Mouse (Mus musculus): ENCODE results near the gene Tmem40. TPM values are rescaled to one million over a fixed set of nuclear protein-coding genes. Genes with fewer than 3 reads are reported as not detected.

Gene Tmem40
- 0.37 TPM for polyA plus RNA-seq (2012; fragmentation: generic; extraction: Trizol)

DNA sequence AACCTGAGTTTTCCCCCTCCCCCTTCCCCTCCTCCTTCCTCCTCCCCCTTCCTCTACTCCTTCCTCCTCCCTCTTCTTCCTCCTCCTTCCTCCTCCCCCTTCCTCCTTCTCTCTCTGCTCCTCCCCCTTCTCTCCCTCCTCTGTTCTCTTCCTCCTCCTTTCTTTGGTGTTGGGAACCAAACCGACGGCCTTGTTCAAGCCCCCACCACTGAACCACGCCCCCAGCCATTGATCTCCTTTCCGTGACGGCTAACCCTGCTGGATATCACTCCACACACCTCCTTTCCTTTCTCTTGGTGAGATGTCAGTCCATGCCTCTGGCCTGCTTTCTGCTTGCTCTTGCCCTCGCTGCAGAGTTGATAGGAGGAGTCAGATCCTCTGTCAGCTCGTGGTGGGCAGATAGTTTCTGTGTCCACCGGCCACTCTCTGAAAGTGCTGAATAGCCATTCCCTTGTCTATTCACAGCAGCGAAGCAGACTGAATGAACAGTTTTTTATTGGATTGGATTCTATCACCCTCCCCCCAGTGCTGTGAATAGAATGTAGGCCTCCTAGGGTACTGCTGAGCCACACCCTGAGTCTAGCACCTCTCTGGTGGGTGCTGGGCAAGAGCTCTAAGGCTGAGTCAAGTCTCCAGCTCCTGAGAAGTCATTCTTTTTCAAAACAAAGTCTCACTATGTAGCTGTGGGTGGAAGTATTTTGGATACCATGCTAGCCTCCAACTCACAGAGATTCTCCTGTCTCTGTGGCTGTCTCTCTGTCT is at the start of gene Tmem40:
Gene Tmem40 (minus strand): TSS at position 416 of the 762 bp plus-strand sequence.
- no peak within 1 kb of the TSS for H3K4me2 ChIP-seq (ENCODE audit: low read depth)
- no peak within 1 kb of the TSS for H3ac ChIP-seq (ENCODE audit: control insufficient read depth, insufficient read length)
- no peak for TF ChIP-seq POLR2A (IDR thresholded peaks at IDR 0.05; ENCODE audit: insufficient read length, low read depth)
- no peak for TF ChIP-seq CEBPB (IDR thresholded peaks at IDR 0.05; ENCODE audit: insufficient read depth, poor library complexity, severe bottlenecking)
- TF ChIP-seq TCF3 (IDR thresholded peaks at IDR 0.05; ENCODE audit: insufficient read length, low read depth) = no peak
- TF ChIP-seq MYOD1 (IDR thresholded peaks at IDR 0.05; ENCODE audit: control insufficient read depth in 1 of 3, insufficient read length in 2 of 3, low read depth in 2 of 3) = no peak
- no peak for TF ChIP-seq REST (IDR thresholded peaks at IDR 0.05; ENCODE audit: insufficient read depth, insufficient read length)
- TF ChIP-seq SRF (IDR thresholded peaks at IDR 0.05; ENCODE audit: control insufficient read depth, insufficient read length, low read depth) = no peak
- TF ChIP-seq TCF12 (IDR thresholded peaks at IDR 0.05; ENCODE audit: insufficient read depth, poor library complexity, severe bottlenecking) = no peak
- no peak for TF ChIP-seq USF1 (IDR thresholded peaks at IDR 0.05; ENCODE audit: low read depth)
- no peak for TF ChIP-seq MYOG (IDR thresholded peaks at IDR 0.05; ENCODE audit: control insufficient read depth in 1 of 3, insufficient read depth in 1 of 3, insufficient read length in 2 of 3, low read depth in 2 of 3)
- TF ChIP-seq POLR2AphosphoS2 (IDR thresholded peaks at IDR 0.05; ENCODE audit: insufficient read length, low read depth) = no peak
- TF ChIP-seq E2F4 (IDR thresholded peaks at IDR 0.05; ENCODE audit: insufficient read depth) = no peak
- no peak for TF ChIP-seq MAX (IDR thresholded peaks at IDR 0.05; ENCODE audit: low read depth)
- no peaks in the 10 kb centered on the region for H3K27me3 ChIP-seq (ENCODE audit: control insufficient read depth, insufficient read depth, insufficient read length)
- no peaks in the 10 kb centered on the region for H3K36me3 ChIP-seq (ENCODE audit: control insufficient read depth, insufficient read depth)
- no peak within 1 kb of the TSS for H3K4me3 ChIP-seq
- no peaks in the 10 kb centered on the region for H3K79me2 ChIP-seq (ENCODE audit: control insufficient read depth, insufficient read depth)

DNA sequence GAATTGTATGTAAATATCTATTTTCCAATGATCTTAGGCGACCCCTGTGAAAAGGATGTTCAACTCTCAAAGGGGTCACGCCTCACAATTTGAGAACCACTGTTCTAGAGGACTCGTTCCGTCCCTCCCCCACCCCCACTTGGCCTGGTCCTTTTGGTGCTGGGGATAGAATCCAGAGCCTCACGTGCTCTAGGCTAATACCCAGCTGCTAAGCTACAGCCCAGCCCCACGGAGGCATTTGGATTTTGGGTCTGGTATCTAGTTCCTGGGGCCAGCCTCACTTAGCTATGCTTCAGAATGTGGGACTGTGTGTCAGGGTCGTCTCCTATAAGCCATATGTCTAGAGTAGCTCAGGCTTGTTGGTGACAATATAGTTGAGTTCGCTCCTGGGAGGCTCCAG is 49.4 kb upstream of the Tmem40 start:
- Histone ChIP-seq H3K27me3 (ENCODE audit: control insufficient read depth, insufficient read depth, insufficient read length) (no peaks in the 10 kb centered on the region), H3ac (ENCODE audit: control insufficient read depth, insufficient read length) (no peak overlapping the region), H3K4me3 (no peak overlapping the region), H3K36me3 (ENCODE audit: control insufficient read depth, insufficient read depth) (peaks cover 5% of the 10 kb centered on the region), H3K79me2 (ENCODE audit: control insufficient read depth, insufficient read depth) (peaks cover 18% of the 10 kb centered on the region), H3K4me2 (ENCODE audit: low read depth) (no peak overlapping the region)
- TF ChIP-seq POLR2AphosphoS2 (IDR thresholded peaks at IDR 0.05; ENCODE audit: insufficient read length, low read depth) (no peak), MAX (IDR thresholded peaks at IDR 0.05; ENCODE audit: low read depth) (no peak), MYOG (IDR thresholded peaks at IDR 0.05; ENCODE audit: control insufficient read depth in 1 of 3, insufficient read depth in 1 of 3, insufficient read length in 2 of 3, low read depth in 2 of 3) (no peak), USF1 (IDR thresholded peaks at IDR 0.05; ENCODE audit: low read depth) (no peak), TCF12 (IDR thresholded peaks at IDR 0.05; ENCODE audit: insufficient read depth, poor library complexity, severe bottlenecking) (no peak), MYOD1 (IDR thresholded peaks at IDR 0.05; ENCODE audit: control insufficient read depth in 1 of 3, insufficient read length in 2 of 3, low read depth in 2 of 3) (no peak), E2F4 (IDR thresholded peaks at IDR 0.05; ENCODE audit: insufficient read depth) (no peak), CEBPB (IDR thresholded peaks at IDR 0.05; ENCODE audit: insufficient read depth, poor library complexity, severe bottlenecking) (no peak), REST (IDR thresholded peaks at IDR 0.05; ENCODE audit: insufficient read depth, insufficient read length) (no peak), TCF3 (IDR thresholded peaks at IDR 0.05; ENCODE audit: insufficient read length, low read depth) (no peak), SRF (IDR thresholded peaks at IDR 0.05; ENCODE audit: control insufficient read depth, insufficient read length, low read depth) (no peak), POLR2A (IDR thresholded peaks at IDR 0.05; ENCODE audit: insufficient read length, low read depth) (no peak)

DNA sequence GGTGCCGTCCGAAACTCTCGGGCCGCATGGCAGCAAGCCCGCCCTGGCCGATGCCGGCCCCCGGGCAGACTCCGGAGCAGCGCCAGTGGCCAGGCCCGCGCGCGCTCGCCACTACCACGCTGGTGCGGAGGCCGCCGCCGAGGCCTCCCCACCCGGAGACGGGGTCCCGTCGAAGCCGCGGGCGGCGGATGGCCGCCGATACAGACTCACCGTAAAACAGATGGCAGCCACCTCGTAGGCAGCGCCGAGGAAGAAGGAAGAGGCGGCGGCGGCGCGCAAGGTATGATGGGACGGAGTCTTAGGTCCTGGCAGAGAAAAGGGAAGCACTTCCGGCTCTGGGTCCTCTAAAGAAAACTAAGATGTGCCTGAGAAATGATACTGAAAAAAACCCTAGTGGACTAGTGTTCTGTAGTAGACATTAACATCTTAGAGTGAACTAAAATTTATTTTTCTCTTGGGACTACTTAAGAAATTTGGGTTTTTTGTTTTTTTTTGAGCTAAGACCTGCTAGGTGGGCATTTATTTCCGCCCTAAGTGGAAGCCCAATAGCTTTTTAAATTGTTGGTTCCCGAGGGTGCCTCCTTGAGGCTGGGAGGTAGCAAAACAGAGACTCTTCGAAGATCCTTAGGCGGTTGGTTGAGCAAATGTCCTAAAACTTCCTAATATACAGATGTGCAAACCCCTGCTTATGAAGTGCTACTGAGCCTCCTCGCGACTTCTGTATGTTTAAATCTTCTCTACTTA is 46.5 kb upstream of the Tmem40 start, which contains the start of gene Rpl32:
Gene Rpl32 (minus strand): TSS at position 260 of the 744 bp plus-strand sequence.
- Histone ChIP-seq H3K79me2 (ENCODE audit: control insufficient read depth, insufficient read depth) (peaks cover 31% of the 10 kb centered on the region), H3K36me3 (ENCODE audit: control insufficient read depth, insufficient read depth) (peaks cover 14% of the 10 kb centered on the region), H3K4me2 (ENCODE audit: low read depth) (peak within 1 kb of the TSS; percentile 85), H3K27me3 (ENCODE audit: control insufficient read depth, insufficient read depth, insufficient read length) (no peaks in the 10 kb centered on the region), H3K4me3 (peak within 1 kb of the TSS; percentile 94), H3ac (ENCODE audit: control insufficient read depth, insufficient read length) (peak within 1 kb of the TSS; percentile 22)
- TF ChIP-seq CEBPB (IDR thresholded peaks at IDR 0.05; ENCODE audit: insufficient read depth, poor library complexity, severe bottlenecking) (no peak), SRF (IDR thresholded peaks at IDR 0.05; ENCODE audit: control insufficient read depth, insufficient read length, low read depth) (no peak), TCF12 (IDR thresholded peaks at IDR 0.05; ENCODE audit: insufficient read depth, poor library complexity, severe bottlenecking) (no peak), MAX (IDR thresholded peaks at IDR 0.05; ENCODE audit: low read depth) (no peak), POLR2AphosphoS2 (IDR thresholded peaks at IDR 0.05; ENCODE audit: insufficient read length, low read depth) (peak; percentile 93), POLR2A (IDR thresholded peaks at IDR 0.05; ENCODE audit: insufficient read length, low read depth) (peak; percentile 89), MYOG (IDR thresholded peaks at IDR 0.05; ENCODE audit: control insufficient read depth in 1 of 3, insufficient read depth in 1 of 3, insufficient read length in 2 of 3, low read depth in 2 of 3) (no peak), REST (IDR thresholded peaks at IDR 0.05; ENCODE audit: insufficient read depth, insufficient read length) (no peak), TCF3 (IDR thresholded peaks at IDR 0.05; ENCODE audit: insufficient read length, low read depth) (no peak), E2F4 (IDR thresholded peaks at IDR 0.05; ENCODE audit: insufficient read depth) (no peak), USF1 (IDR thresholded peaks at IDR 0.05; ENCODE audit: low read depth) (no peak), MYOD1 (IDR thresholded peaks at IDR 0.05; ENCODE audit: control insufficient read depth in 1 of 3, insufficient read length in 2 of 3, low read depth in 2 of 3) (peak in 1 of 3 experiments; percentile 4)

DNA sequence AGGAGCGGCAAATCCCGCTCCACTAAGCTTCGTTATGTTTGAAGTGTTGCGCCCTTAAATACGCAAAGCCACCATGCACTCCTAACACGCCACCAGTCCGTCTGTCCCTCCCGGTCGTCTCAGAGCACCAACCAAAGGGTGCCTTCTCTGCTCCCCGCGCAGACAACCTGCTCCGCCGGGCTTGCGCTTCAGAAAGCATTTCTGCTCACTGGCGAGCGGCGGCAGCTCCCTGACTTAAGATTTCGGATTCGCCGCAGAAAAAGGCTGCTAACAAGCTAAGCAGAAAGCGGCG is 45.9 kb upstream of the Tmem40 start:
- peak overlapping the region; percentile 94 for H3K4me3 ChIP-seq
- peaks cover 31% of the 10 kb centered on the region for H3K79me2 ChIP-seq (ENCODE audit: control insufficient read depth, insufficient read depth)
- H3K27me3 ChIP-seq (ENCODE audit: control insufficient read depth, insufficient read depth, insufficient read length) = no peaks in the 10 kb centered on the region
- TF ChIP-seq MYOD1 (IDR thresholded peaks at IDR 0.05; ENCODE audit: control insufficient read depth in 1 of 3, insufficient read length in 2 of 3, low read depth in 2 of 3) = no peak
- no peak for TF ChIP-seq CEBPB (IDR thresholded peaks at IDR 0.05; ENCODE audit: insufficient read depth, poor library complexity, severe bottlenecking)
- no peak for TF ChIP-seq E2F4 (IDR thresholded peaks at IDR 0.05; ENCODE audit: insufficient read depth)
- no peak for TF ChIP-seq POLR2AphosphoS2 (IDR thresholded peaks at IDR 0.05; ENCODE audit: insufficient read length, low read depth)
- TF ChIP-seq MYOG (IDR thresholded peaks at IDR 0.05; ENCODE audit: control insufficient read depth in 1 of 3, insufficient read depth in 1 of 3, insufficient read length in 2 of 3, low read depth in 2 of 3) = no peak
- no peak for TF ChIP-seq TCF12 (IDR thresholded peaks at IDR 0.05; ENCODE audit: insufficient read depth, poor library complexity, severe bottlenecking)
- TF ChIP-seq TCF3 (IDR thresholded peaks at IDR 0.05; ENCODE audit: insufficient read length, low read depth) = no peak
- TF ChIP-seq REST (IDR thresholded peaks at IDR 0.05; ENCODE audit: insufficient read depth, insufficient read length) = no peak
- no peak for TF ChIP-seq SRF (IDR thresholded peaks at IDR 0.05; ENCODE audit: control insufficient read depth, insufficient read length, low read depth)
- TF ChIP-seq MAX (IDR thresholded peaks at IDR 0.05; ENCODE audit: low read depth) = no peak
- no peak for TF ChIP-seq POLR2A (IDR thresholded peaks at IDR 0.05; ENCODE audit: insufficient read length, low read depth)
- no peak for TF ChIP-seq USF1 (IDR thresholded peaks at IDR 0.05; ENCODE audit: low read depth)
- peak overlapping the region; percentile 22 for H3ac ChIP-seq (ENCODE audit: control insufficient read depth, insufficient read length)
- peak overlapping the region; percentile 85 for H3K4me2 ChIP-seq (ENCODE audit: low read depth)
- H3K36me3 ChIP-seq (ENCODE audit: control insufficient read depth, insufficient read depth) = peaks cover 15% of the 10 kb centered on the region
